7 mouse cellular contexts compared by ENCODE assay signal in genomic region chr3:82876372-82876739, GRCm38 (mm10). TPM values are rescaled to one million over a fixed set of nuclear protein-coding genes. Genes with fewer than 3 reads are reported as not detected.
DNase-seq lines count a peak whose midpoint lies in the region; ATAC-seq lines count a peak whose summit lies in the region.

Gene Rbm46 (minus strand): TSS chr3:82876483.

- peaks cover 31% of the 10 kb centered on the region for H3K27me3 ChIP-seq in embryonic facial prominence, embryonic 10.5 days (replicated peaks; ENCODE audit: low read depth, poor library complexity, severe bottlenecking)
- peaks cover 15% of the 10 kb centered on the region for H3K27me3 ChIP-seq in intestine, embryonic 16.5 days (replicated peaks; ENCODE audit: control insufficient read depth, insufficient read depth, low read length)

- peak; percentile 51 for DNase-seq in brain, embryonic 18.5 days (ENCODE audit: low read depth, low spot score)
- peak; percentile 90 for DNase-seq in embryonic facial prominence, embryonic 10.5 days (ENCODE audit: low spot score)
- DNase-seq in heart, adult 11 months: peak; percentile 98
- DNase-seq in left cerebral cortex, postnatal 25 days (ENCODE audit: low spot score in 2 of 2): peak; percentile 64 to 74
- peak; percentile 82 for DNase-seq in right cerebral cortex, postnatal 4 days

- H3K4me3 ChIP-seq in embryonic facial prominence, embryonic 10.5 days: peak within 1 kb of the TSS; percentile 56
- peak within 1 kb of the TSS; percentile 52 for H3K4me3 ChIP-seq in intestine, embryonic 16.5 days (ENCODE audit: low read length)

- intact Hi-C loops in left cerebral cortex, postnatal 25 days (cut with DNase I): loop anchor here (2.0 to 5.0 kb wide), 2 partner anchors 111 to 178 kb away; partner anchors contain the start of gene Plrg1

- peak within 1 kb of the TSS; percentile 57 for H3K9ac ChIP-seq in intestine, embryonic 16.5 days (ENCODE audit: low read depth, low read length)

- no peaks in the 10 kb centered on the region for H3K36me3 ChIP-seq in embryonic facial prominence, embryonic 10.5 days (replicated peaks)
- H3K36me3 ChIP-seq in intestine, embryonic 16.5 days (ENCODE audit: control insufficient read depth, insufficient read depth, low read length): no peaks in the 10 kb centered on the region

- peak within 1 kb of the TSS; percentile 82 for H3K4me2 ChIP-seq in intestine, embryonic 16.5 days (ENCODE audit: low read depth, low read length)

- WGBS in embryonic facial prominence, embryonic 10.5 days: 24% methylated on average over 36 of the region's 36 CpGs
- 15% methylated on average over 36 of the region's 36 CpGs for WGBS in intestine, embryonic 16.5 days

- ATAC-seq in intestine, embryonic 16.5 days: peak; percentile 94
- ATAC-seq in megakaryocyte progenitor cell, adult 5-6 weeks (replicated peaks; ENCODE audit: poor library complexity): peak; percentile 68

- H3K4me1 ChIP-seq in embryonic facial prominence, embryonic 10.5 days: peaks cover 24% of the 10 kb centered on the region
- H3K4me1 ChIP-seq in intestine, embryonic 16.5 days (ENCODE audit: control insufficient read depth, insufficient read depth, low read length): 0 out of 2 replicates have a peak, but pooled peaks cover 7% of the 10 kb centered on the region

- H3K27ac ChIP-seq in embryonic facial prominence, embryonic 10.5 days (replicated peaks): peak within 1 kb of the TSS; percentile 48; the same call in 1 of the 2 replicates
- H3K27ac ChIP-seq in intestine, embryonic 16.5 days (ENCODE audit: low read length): no peak within 1 kb of the TSS

- 0 out of 2 replicates have a peak, but pooled peaks cover 3% of the 10 kb centered on the region for H3K9me3 ChIP-seq in embryonic facial prominence, embryonic 10.5 days
- peaks cover 5% of the 10 kb centered on the region for H3K9me3 ChIP-seq in intestine, embryonic 16.5 days (ENCODE audit: control insufficient read depth, low read length)

RNA-seq across cellular contexts. Expression of gene Rbm46, which starts in this region (rescaled TPM):
- 2.5 and 2.9 TPM in 2 replicates for polyA plus RNA-seq in embryonic facial prominence, embryonic 10.5 days (2016; fragmentation: Nextera tagmentation; extraction: Ambion mirVana)
- polyA plus RNA-seq in intestine, embryonic 16.5 days (2015; fragmentation: Nextera tagmentation; extraction: Ambion mirVana): 4.6 and 5.4 TPM in 2 replicates
- under 1 TPM; 0.34 to 0.57 TPM for total RNA-seq in left cerebral cortex, postnatal 25 days (2021)
- total RNA-seq in megakaryocyte progenitor cell, adult 5-6 weeks (2015): not detected in 2 replicates
- not detected in 2 replicates for total RNA-seq in megakaryocyte progenitor cell, adult 5-6 weeks (2017)

Comparison
In these comparisons a context has a peak if more than half of its experiments do, and no peak if none do; other contexts are left out.
1. Peak in DNase-seq in left cerebral cortex, postnatal 25 days; RNA of the gene not detected or under 1 TPM.
2. Peak in ATAC-seq in megakaryocyte progenitor cell, adult 5-6 weeks; RNA of the gene not detected or under 1 TPM.